Mouse (Mus musculus) spleen, adult 12 weeks (tissue): ENCODE data around the gene Asb14.
"Not testable (repeated sequence)": the region's sequence is repeated elsewhere in the genome, so short reads cannot be mapped to it uniquely, and the experiment has no call there.

ENCODE experiments used
- DNase-seq: peaks from one replicate; pipeline ENCODE4 v3.0.0; 2022; ENCODE audit warnings: low spot score

Gene Asb14

GRCm38 (mm10) chr14:26894392-26894791 lies at the start of gene Asb14:
Asb14 (plus strand) TSS chr14:26894557.
- no peak for DNase-seq

GRCm38 (mm10) chr14:26853053-26853452 lies 41.3 kb upstream of the Asb14 start:
- DNase-seq, result no peak

- no peak for DNase-seq
These were observed 40.3 kb upstream of the Asb14 start for GRCm38 (mm10) chr14:26854066-26854465.

- no peak for DNase-seq
These were observed 36.0 kb upstream of the Asb14 start for GRCm38 (mm10) chr14:26858364-26858763.

GRCm38 (mm10) chr14:26859024-26859423 lies 35.3 kb upstream of the Asb14 start:
- DNase-seq, result no peak

GRCm38 (mm10) chr14:26867356-26867755 lies 27.0 kb upstream of the Asb14 start:
- no peak for DNase-seq

GRCm38 (mm10) chr14:26868299-26868698 lies 26.1 kb upstream of the Asb14 start:
- DNase-seq, result no peak

GRCm38 (mm10) chr14:26878756-26879155 lies 15.6 kb upstream of the Asb14 start:
- no peak for DNase-seq

- DNase-seq, result no peak
These were observed 14.4 kb upstream of the Asb14 start for GRCm38 (mm10) chr14:26879976-26880375.

- no peak for DNase-seq
These were observed 12.7 kb upstream of the Asb14 start for GRCm38 (mm10) chr14:26881700-26882099.

- DNase-seq, result no peak
These were observed 7.1 kb upstream of the Asb14 start for GRCm38 (mm10) chr14:26887244-26887643.

GRCm38 (mm10) chr14:26890777-26891176 lies 3.6 kb upstream of the Asb14 start:
- no peak for DNase-seq

GRCm38 (mm10) chr14:26899490-26899889 lies 5.1 kb downstream of the Asb14 start:
- DNase-seq, result no peak

- DNase-seq, result no peak
These were observed 6.5 kb downstream of the Asb14 start for GRCm38 (mm10) chr14:26900893-26901292.

GRCm38 (mm10) chr14:26907401-26907800 lies 13.0 kb downstream of the Asb14 start:
- DNase-seq, result no peak

GRCm38 (mm10) chr14:26910461-26910860 lies 16.1 kb downstream of the Asb14 start:
- DNase-seq, result not testable (repeated sequence)

GRCm38 (mm10) chr14:26911201-26911600 lies 16.8 kb downstream of the Asb14 start:
- DNase-seq, result no peak

- no peak for DNase-seq
These were observed 17.5 kb downstream of the Asb14 start for GRCm38 (mm10) chr14:26911826-26912225.

- DNase-seq, result no peak
These were observed 19.4 kb downstream of the Asb14 start for GRCm38 (mm10) chr14:26913681-26914268.

GRCm38 (mm10) chr14:26919310-26919709 lies 25.0 kb downstream of the Asb14 start:
- no peak for DNase-seq

- DNase-seq, result no peak
These were observed 29.5 kb downstream of the Asb14 start for GRCm38 (mm10) chr14:26923702-26924421.

GRCm38 (mm10) chr14:26934891-26935290 lies 40.5 kb downstream of the Asb14 start:
- DNase-seq, result no peak

GRCm38 (mm10) chr14:26935558-26935957 lies 41.2 kb downstream of the Asb14 start:
- no peak for DNase-seq

- not testable (repeated sequence) for DNase-seq
These were observed 61.8 kb downstream of the Asb14 start for GRCm38 (mm10) chr14:26956139-26956538.
